Mouse (Mus musculus) left cerebral cortex, adult 8-10 months (tissue): Measurements from ENCODE around the gene Agpat2. TPM values are rescaled to one million over a fixed set of nuclear protein-coding genes. Genes with fewer than 3 reads are reported as not detected.

Experiments used
- DNase-seq, 2 experiments: peaks; one replicate each; pipeline ENCODE4 v3.0.0; 2022; ENCODE audit warnings: low spot score in 2 of 2
- total RNA-seq, 4 experiments: library from RNA; stranded (reverse); gene quantifications; 2 replicates each; pipeline ENCODE4 v1.2.4; 2022

Gene Agpat2
- total RNA-seq, 4 experiments from 2014 or later = 1.5 to 3.9 (median 3.6) TPM

DNA sequence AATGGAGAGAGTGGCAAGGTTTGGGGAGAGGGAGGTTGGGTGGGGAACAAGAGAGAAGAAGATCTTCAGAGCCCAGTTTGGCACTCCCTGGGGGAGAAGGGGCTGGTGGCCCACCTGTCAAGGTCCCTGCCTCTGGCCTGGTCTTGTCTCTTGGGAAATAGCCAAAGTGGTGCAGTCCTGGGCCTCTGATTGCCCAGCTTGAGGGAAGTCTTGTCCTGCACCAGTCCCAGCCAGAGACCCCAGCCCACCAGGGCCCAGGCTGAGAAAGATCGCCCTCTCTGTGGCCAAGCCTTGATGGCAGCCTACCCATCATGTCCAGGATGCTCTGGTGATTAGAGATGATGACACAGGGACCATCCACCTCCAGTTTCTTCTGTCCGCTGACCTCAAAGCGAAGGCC, 7.3 kb downstream of the Agpat2 start:
- no peak for DNase-seq

DNA sequence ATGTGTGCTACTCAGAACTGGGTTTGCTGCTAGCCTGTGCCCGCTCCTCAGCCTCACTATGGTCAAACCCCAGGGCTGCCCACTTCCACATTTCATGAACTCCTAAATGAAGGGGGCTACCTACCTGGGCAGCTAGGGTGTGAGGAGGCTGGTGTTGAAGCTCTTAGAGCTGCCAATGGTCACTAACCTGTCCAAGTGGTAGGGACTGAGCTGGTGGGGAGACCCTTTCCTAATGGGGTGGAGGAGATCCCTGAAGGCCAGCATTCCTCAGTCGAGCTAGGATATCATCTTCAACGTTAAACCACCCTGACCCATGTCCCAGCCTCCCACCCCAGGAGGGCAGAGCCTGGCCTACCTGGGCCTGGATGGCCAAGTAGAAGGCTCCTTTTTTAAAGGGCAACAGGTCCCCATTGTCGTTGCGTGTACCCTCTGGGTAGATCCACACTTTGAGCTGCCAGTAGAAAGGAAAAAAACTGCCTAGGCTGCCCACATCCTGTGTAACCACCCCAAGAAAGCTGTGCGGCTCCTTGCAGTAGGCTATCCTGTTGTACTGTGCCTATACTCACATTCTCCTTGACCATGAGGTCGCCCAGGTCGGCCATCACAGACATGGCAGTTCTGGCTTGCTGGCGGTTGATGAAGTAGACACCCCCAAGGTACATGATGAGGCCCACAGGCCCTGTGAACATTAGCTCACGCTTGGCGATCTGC, 8.3 kb downstream of the Agpat2 start:
- no peak for DNase-seq

DNA sequence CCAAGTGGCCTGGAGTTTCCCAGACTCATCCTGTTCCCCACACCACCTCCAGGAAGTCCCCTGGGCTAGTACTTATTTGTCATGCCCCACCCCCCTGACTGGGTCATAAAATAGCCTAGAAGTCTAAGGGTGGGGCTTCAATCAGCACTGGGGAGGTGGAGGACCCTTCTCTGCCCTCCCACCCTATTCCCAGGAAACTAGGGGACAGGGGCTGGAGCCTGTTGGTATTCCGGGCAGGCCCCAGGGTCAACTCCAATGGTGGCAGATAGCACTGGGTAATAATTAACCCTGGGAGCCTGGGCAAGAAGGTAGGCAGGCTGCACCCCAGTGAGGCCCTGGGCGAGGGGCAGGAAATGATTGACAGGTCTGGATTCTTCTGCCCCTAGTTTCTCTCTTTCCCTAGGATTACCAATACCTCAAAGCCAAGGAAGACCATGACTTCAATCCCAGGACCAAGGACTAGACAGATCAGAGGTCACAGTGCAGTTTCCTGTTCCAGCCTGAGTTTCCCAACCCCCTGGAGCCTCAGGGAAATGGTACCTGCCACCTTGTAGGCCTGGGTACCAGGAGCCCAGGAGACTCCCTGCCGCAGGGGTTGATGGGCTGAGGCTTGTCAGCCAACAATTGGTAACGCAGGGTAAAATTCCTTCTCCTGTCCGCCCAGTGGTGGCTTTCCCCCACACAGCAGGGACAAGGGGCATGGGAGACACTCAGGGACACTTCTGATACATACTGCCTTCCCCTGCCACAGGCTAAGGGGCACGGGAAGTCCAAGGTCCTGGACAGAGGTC, 9.1 kb downstream of the Agpat2 start:
- no peak for DNase-seq

DNA sequence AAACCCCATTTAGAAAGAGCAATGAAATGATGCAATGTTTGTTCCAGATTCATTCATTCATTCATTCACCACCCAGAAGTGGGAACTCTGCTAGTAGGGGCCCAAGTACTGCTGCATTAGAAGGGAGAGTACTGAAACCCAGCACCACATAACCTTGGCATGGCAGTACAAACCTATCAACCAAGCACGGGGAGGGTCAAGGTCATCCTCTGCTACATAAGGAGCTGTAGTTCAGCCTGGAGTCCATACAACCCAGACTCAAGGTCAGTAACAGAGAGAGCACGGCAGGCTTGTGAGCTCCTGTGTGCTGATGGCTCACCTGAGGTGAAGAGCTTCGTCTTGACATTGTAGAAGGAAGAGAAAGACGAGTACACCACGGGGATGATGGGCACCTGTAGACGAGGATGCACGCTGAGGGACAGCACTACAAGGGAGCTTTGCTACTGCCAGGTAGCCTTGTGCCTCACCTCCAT, 9.7 kb downstream of the Agpat2 start:
- no peak for DNase-seq

DNA sequence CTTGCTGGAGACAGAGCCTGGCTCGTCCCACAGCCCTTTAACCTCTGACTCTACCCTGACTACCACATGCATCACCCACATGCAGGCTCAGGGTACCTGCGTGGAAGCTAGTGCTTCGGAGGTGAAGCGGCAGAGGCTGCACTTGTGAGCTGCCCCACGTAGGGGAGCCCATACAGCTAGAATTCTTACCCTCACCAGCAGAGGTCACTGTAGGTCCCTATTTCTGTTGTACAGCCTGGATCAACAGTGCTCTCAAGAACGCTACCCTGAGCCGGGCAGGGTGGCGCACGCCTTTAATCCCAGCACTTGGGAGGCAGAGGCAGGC, 10.2 kb downstream of the Agpat2 start:
- no peak for DNase-seq

DNA sequence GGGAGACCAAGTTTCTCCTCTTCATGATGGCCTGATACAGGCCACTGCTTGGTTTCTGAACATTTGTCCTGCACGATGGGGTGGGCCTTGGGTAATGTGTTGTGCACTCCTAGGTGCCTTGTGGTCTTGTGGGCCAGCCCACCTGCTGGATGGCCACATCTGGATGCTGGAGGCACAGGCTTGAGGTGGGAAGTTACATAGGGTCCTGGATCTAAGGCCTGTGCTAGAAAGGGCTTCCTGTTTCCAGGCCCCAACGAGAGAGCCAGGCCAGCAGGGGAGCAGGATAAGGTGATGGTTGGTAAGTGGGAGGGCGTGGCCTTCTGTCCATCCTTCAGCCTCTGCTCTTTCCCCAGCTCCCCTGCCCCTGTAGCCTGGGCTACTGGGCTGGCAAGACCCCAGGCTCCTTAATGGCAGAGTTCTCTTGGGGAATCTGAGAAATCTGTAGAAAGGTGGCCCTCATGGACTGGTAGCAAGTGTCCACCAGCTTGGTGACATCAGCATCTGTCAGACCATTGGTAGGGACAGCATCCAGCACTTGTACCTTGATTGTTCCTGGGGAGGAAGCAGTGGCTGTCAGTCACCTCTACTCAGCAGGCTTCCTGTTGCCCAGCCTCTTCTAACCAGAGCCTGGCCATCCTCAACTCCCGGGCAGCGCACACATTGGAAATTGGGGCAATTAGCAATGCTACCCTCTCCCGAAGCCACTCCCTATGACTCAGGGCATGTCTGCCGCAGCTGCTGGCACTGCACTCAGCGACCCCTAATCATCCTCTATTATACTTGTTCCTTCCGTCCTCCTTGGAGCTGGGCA, 10.8 kb downstream of the Agpat2 start:
- DNase-seq = no peak

DNA sequence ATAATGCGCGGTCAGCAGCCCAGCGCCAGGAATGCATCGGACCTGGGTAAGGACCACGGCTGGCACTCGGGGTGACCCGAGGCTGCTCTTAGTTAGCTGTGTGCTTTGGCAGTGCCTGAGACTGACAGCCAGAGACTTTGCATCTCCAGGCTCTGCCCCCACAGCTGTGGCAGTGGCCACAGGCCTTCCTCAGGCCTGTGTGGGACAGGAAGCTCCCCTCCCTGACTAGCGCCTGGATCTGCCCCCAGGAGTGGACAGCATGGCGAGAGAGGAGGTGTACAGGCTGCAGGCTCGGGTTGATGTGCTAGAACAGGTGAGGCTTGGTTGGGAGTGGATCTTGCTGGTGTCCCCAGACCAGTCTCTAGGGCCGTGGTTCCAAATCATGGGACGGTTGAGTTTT, 12.8 kb downstream of the Agpat2 start:
- no peak for DNase-seq

DNA sequence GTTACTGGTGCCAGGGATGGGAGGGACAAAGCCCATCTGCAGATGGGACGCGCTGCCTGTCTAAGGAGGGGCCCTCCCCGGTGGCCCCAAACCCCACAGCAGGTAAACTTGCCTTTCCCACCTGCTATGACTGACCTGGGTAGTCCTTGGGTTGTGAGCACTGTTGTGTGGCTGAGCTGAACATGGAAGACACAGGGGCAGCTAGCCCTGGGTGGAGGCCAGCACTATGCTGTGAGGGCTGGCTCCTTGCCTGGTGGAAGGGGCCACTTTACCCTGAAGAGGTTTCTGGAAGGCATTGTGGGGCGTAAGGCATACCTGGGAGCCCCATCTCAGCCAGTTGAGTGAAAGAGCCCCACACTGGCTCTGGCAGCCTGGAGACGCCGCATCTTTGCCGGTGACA, 13.3 kb downstream of the Agpat2 start:
- DNase-seq = no peak

DNA sequence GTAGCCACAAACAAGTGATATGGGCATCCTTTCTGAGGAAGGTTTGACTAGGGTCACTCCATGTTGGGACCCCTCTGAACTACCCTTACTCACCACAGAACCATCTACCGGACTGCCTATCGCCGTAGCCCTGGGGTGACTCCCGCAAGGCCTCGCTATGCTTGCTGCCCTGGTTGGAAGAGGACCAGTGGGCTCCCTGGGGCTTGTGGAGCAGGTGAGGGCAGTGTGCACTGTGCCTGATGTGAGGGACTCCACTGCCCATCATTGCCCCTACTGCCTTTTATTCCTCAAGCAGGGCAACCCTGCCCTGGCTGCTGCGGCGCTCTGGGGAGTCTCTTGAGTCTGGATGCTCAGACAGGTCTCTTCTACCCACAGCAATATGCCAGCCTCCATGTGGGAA, 13.9 kb downstream of the Agpat2 start:
- no peak for DNase-seq

DNA sequence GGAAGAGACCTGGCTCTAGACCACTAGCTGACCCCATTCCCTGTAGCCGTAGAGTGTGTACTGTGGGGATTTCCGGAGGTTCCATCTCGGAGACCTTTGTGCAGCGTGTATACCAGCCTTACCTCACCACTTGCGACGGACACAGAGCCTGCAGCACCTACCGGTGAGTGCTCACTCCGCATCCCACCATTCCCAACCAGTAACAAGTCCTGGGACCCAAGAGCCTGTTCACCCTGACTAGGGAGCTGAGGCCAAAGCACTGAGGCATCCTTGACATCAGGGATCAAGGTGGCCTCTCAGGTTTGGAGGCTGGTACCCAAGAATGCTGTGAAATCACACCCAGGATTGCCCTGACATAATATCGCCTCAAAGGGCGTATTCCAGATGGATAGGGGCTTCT, 14.9 kb downstream of the Agpat2 start:
- DNase-seq = no peak

DNA sequence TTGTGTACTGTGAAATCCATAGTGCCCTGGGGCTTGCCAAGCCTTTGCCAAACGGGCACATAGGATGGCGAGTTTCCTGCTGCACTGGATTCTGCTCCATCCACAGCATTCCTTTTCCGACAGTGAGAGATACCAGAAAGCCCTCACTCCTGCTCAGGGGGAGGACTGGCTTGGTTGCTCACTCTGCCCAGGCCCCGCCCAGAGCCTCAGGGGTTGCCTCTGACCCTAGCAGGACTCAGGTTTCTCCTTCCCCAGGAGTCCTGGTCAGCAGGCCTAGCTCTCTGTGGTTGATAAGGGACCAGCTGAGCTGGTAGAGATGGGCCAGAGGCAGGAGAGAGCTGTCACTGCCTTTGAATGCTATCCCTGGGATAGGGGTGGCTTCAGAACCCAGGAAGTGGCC, 15.6 kb downstream of the Agpat2 start:
- DNase-seq = no peak

DNA sequence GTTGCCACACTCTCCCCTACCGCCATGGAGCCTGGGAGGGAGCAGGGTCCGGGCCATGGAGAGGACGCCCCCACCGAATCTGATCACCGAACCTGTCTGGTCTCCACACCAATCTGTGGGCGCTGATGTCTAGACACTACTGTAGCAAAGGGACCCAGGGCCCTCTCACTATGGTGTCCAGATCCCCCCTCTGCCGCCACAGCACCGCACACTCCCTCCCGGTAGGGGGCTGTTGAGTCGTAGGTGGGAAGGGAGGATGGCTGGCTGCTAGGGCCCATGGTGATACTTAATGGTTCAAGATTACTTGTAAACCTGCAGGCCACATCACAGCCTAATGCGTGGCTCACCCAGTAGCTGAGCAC, 17.2 kb downstream of the Agpat2 start:
- DNase-seq = no peak

DNA sequence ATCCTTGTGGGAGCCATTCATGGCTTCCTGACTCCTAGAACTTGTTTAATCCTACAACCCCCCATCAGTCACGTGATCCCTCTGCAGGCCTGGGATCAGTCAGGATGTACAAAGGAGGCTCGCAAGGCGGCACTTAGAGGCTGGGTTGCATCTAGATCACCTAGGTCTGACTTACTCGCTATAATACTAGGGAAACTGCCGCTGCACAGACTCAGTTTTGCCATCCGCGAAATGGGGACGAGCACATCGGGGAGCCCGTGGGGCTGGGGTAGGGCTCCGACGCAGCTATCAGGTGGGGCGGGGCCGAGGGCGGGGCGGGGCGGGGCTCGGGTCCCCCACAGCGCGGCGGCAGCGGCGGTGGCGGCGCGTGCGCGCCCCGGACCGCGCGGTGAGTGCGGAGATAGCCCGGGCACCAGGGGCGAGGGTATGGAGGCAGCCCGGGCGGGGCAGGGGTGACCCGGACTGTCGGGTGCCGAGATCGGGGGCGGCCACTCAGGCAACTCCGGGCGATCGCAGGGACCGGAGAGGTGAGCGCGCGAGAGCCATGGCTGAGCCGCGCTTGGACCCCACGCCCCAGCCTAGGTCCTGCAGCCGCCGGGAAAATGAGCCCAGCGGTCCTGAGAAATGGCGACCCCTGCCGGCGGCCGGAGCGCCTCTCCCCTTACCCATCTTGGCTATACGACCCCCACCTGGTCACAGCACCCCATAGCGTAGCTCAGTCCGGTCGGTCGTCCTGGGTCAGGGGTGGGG, 17.7 kb downstream of the Agpat2 start, which contains the start of gene Gm20532:
Gene Gm20532 (plus strand): TSS at position 346 of the 750 bp plus-strand sequence.
- DNase-seq = peak; percentile 45 to 49

DNA sequence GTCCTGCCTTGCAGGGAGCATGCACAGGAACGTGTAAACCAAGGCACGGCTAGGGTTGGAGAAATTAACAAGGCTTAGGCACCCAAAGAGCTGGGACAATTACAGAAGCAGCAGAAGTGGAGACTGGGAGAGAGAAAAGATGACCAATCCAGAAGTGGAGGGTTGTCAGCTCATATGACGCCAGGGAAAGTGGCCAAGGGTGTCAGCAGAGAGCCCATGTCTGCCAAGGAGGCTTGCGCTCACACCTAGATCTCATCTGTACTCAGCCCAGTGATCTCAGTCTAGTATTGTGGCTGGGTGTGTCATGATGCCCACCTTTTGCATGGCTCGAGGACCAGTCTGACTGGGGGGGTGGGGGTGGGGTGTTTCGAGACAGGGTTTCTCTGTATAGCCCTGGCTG, 18.5 kb downstream of the Agpat2 start:
- DNase-seq = no peak

DNA sequence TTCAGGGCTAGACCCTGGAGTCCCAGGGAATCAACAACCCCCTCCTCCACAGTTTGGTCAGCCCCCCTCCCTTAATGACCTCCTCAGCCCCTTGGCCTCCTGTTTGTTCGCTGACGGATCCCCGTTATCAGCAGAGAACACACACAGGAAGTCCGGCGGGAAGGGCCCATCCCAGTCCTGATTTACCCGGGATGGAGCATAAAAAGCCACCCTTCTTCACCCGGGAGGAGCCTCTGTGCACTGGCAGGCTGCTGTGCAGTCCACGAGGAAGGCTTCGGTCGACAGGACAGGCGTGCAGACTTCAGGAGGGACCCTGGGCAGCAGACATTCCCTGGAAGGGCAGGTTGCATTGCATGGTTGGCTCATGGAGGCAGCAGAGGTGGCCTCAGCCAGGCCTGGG, 20.6 kb downstream of the Agpat2 start:
- DNase-seq = no peak

DNA sequence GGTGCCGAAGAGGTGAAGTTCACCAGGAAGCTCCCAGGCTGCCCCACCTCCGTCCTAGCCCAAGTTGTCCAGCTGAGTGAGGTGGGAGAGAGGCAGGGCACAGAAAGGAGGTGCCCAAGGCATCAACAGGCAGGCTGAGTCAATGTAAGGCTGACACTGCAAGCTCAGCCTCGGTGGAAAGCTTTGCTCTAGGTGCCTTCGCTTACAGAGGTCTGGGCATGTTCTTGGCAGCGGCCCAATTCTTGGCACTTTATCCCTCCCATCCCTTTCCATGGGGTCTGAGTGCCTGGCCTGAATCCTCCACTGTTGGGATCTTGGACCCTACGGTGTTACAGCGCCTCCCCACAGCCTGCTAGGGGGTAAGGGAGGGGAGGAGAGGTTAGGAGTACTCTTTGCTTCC, 21.5 kb downstream of the Agpat2 start:
- no peak for DNase-seq

DNA sequence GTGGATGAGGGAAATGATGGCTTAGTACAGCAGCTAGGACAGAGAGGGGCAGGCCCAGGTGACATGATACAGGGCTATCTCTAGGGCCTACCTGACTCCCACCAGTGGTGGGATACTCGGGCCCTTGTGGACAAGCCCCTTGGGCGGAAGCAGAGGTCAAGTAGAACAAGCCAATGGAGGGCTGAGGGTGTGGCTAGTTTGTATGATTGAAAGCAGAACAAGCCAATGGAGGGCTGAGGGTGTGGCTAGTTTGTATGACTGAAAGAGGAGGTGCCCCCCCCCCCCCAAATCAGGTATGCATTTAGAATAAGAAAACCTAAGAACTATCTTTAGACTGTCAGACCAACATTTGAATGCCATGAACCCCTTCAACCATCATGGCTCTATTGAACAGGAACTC, 22.0 kb downstream of the Agpat2 start:
- no peak for DNase-seq

DNA sequence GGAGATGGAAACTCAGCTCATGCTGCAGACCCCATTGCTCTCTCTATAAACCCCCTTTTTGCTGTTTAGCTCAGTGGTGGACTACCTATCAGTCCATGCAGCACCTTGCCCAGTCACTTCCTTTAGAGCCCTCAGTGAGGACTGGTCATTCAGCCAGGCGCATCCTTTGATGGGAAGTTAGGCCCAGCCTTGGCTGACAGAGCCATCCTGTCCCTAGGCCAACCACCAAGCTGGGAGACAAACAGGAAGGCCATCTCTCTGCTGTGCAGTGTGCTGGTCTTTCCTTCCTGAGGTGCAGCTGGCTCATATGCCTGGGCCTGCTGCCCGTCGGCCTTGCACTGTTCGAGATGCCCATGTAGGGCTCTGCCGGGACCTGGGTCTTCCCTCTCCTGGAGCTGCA, 23.5 kb downstream of the Agpat2 start:
- no peak for DNase-seq

DNA sequence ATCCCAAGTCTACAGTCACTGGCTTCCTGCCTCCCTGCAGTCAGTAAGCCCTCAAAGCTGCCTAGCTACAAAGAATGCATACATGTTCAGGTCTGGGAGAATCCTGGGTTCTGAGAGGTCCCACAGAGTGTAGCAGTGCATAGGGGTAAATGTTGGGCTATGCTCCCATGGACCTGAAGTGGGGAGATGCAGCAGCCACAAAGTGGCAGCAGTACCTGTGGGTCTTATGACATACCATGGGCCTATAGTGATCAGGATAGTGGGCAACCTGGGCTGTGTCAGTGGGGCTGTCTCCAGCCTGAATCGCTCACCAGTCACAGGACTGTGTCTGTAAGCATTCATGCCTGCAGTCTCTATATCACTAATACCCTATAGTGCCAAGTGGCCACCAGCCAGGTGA, 24.5 kb downstream of the Agpat2 start, which contains the start of gene Egfl7:
Gene Egfl7 (plus strand): TSS at position 301 of the 400 bp plus-strand sequence.
- no peak for DNase-seq

DNA sequence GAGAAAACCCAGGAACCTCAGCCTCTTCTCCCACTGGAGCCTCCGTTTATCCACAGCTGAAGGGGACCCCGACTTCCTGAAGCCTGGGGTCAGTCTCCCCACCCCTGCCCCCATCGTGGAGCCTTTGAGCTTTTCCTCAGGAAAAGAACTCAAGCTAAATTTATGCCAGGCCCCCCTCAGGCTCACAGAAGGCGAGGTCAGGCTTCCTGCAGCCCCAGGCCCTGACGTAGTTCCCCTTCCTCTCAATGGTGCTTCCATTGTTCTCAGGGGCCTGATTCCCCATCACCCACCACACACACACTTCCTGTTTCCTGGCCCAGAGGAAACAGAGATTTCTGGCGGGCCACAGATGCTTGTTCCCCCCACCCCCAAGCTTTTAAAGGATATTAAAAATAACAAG, 25.8 kb downstream of the Agpat2 start:
- no peak for DNase-seq

DNA sequence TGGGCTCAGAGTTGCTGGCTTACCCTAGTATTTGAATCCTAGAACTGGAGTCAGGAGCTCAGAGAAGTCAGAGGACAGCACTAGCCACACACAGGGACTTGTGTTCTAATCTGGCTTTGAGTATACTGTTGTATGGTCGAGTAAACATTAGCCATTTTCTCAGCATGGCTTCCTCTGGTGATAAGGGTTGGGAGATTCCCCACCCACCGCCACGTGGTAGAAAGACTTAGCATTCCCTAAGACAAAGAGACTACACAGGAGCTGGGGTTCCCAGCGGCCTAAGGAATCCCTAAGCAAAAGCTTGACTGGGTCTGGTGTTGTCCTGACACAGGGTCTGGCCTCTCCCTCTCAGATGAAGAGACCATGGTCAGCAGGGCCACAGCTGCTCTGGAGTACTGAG, 27.8 kb downstream of the Agpat2 start:
- no peak for DNase-seq
